Mouse (Mus musculus) Patski (cell line): ENCODE measurements around the gene Mical3. TPM values are rescaled to one million over a fixed set of nuclear protein-coding genes. Genes with fewer than 3 reads are reported as not detected.

Source experiments
- ATAC-seq: fragments of 100-300 bp; one replicate; pipeline ENCODE4 v1.8.0; 2021
- CTCF ChIA-PET: fragments of 350-600 bp; sonication (Branson Sonifier 250); formaldehyde crosslinking; loops from one replicate; lab custom pipeline; 2022; ENCODE audit warnings: inconsistent platforms; lab: Charles Lee
- POLR2A ChIA-PET: fragments of 350-600 bp; sonication (Branson Sonifier 250); formaldehyde crosslinking; loops from one replicate; lab custom pipeline; 2022; ENCODE audit warnings: antibody characterized with exemption, inconsistent platforms; lab: Charles Lee
- DNase-seq: peaks from one replicate; pipeline ENCODE4 v3.0.0-alpha.2; 2011; ENCODE audit warnings: low read depth, low spot score
- H3K27me3 ChIP-seq: fragments of 371-371 bp; one replicate; pipeline ENCODE4 v1.5.1; 2021
- CTCF ChIP-seq: fragments of 100-300 bp; IDR thresholded peaks from one replicate; pipeline ENCODE4 v1.5.1; 2021
- in situ Hi-C: fragments of 300-500 bp; cut with MboI; formaldehyde crosslinking; loops from 3 replicates; pipeline ENCODE4 v1.11.1; 2018; ENCODE audit warnings: low pct_unique_long_range_greater_than_20kb, mixed read lengths
- polyA plus RNA-seq: library from polyadenylated mRNA; unstranded; gene quantifications from one replicate; pipeline ENCODE4 v1.2.3, GENCODE M21; 2021

Gene Mical3
- polyA plus RNA-seq, 1 experiment from 2014 or later: 47.3 TPM

- CTCF ChIA-PET: interaction anchor here (0.9 to 2.4 kb wide), 9 partner anchors 10 to 275 kb away, joined by 3 to 8 read pairs (median 4); no protein-coding TSS in a partner anchor
- ATAC-seq (peak; percentile 53), DNase-seq (no peak)
- no peak for TF ChIP-seq CTCF
- POLR2A ChIA-PET: interaction anchor here (1.4 kb wide), 1 partner anchor 13 kb away, joined by 5 read pairs; the partner anchor contains the start of gene Bid
- in situ Hi-C loops: no loop called here
- H3K27me3 ChIP-seq: no peaks in the 10 kb centered on the region
Measured at GRCm38 (mm10) chr6:120903450-120903912, 227.3 kb downstream of the Mical3 start.

DNA sequence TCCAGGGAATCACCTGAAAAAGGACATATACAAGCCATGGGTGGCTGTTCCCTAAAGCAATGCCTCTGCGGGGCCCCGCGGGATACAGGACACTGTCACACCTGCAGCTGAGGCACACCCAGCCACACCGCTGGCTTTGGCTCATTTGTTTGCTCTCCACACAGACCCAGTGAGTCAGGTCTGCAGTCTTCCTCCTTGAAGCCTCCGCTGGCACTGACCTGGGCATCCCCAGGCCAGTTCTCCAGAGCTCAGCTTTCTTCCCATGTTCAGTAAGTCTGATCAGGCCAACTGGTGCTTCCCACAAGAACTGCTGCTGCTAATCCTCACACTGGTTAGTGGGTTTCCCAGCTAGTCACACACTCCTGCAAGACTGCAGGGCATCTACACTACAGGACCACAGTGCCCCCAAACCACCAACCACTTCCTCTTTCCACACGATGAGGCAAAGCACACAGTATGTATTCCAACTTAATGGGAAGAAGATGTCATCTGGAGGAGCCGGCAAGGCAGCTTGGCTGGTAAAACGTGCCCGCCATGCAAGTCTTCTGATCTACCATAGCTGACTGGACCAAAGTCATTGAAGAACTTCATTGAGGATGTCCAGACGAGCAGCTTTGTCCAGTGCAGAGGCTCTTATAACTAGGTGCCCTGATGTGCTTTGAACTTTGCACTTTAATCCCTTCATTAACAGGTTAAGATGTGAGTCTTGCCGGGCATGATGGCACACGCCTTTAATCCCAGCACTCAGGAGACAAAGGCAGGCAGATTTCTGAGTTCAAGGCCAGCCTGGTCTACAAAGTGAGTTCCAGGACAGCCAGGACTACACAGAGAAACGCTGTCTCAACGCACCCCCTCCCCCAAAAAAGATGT lies 228.8 kb downstream of the Mical3 start:
- POLR2A ChIA-PET: no interaction called here
- CTCF ChIA-PET: interaction anchor here (1.1 to 1.4 kb wide), 3 partner anchors 9 to 26 kb away, joined by 3 to 4 read pairs (median 3); no protein-coding TSS in a partner anchor
- in situ Hi-C loops: no loop called here
- ATAC-seq: no peak
- no peak for DNase-seq
- TF ChIP-seq CTCF: no peak
- no peaks in the 10 kb centered on the region for H3K27me3 ChIP-seq

DNA sequence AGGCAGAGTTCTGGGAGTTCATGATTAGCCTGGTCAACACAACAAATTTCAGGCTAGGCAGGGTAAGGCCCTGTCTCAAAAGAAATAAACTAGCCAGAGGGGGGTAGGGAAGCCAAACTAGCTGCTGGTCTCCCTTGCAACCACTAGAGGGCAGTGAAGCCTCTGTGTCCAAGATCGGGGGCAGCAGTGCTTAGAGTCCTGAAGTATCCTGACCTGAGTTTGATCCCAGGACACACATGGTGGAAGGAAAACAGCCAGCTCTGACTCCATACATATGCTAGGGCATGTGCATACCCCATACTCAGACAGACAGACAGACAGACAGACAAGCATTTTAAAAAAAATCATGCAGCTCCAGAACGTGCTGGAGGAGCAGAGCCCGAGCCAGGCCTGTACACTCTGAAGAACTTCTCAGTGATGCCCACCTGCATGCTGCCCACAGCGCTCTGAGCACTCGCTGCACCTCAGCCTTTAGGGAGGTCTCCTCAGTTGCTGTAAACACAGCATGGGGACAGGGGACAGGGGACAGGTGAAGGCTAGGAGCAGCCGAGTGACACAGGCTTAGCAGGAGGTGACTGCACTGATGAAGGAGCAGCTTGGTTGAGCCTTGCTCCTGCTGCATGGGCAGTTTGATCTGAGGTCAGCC lies 232.5 kb downstream of the Mical3 start:
- DNase-seq (no peak), ATAC-seq (no peak)
- CTCF ChIA-PET: interaction anchor here (0.8 to 1.6 kb wide), 10 partner anchors 13 to 280 kb away, joined by 3 to 6 read pairs (median 3); no protein-coding TSS in a partner anchor
- in situ Hi-C loops: loop anchor here (5.0 kb wide), 2 partner anchors 59 to 279 kb away; no protein-coding TSS in a partner anchor
- no peaks in the 10 kb centered on the region for H3K27me3 ChIP-seq
- no peak for TF ChIP-seq CTCF
- POLR2A ChIA-PET: no interaction called here

DNA sequence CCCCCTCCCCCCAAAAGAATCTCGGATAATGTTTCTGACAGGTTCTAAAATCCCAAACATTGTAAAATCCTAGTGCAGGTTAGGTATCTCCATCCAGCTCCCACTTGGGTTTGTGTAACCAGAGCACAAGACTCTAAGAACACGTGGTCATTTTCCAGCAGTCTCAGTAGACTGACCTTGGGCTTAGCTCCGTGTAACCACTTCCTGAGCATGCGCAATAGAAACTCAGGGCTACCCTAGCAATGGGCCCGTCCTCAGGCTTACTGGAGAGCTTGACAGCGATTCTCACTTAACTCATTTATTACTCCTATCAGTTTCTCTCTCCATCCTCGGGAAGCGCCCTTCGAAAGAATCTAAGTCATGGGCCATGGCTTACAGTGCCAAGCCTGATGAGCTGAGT lies 236.3 kb downstream of the Mical3 start:
- TF ChIP-seq CTCF: no peak
- H3K27me3 ChIP-seq: no peaks in the 10 kb centered on the region
- CTCF ChIA-PET: interaction anchor here (1.6 to 1.8 kb wide), 2 partner anchors 9 to 278 kb away, joined by 3 to 5 read pairs; no protein-coding TSS in a partner anchor
- peak; percentile 42 for ATAC-seq
- in situ Hi-C loops: no loop called here
- no peak for DNase-seq
- POLR2A ChIA-PET: interaction anchor here (0.8 kb wide), 1 partner anchor 271 kb away, joined by 4 read pairs; no protein-coding TSS in a partner anchor

- POLR2A ChIA-PET: interaction anchor here (0.8 kb wide), 1 partner anchor 272 kb away, joined by 4 read pairs; no protein-coding TSS in a partner anchor
- DNase-seq: no peak
- CTCF ChIA-PET: interaction anchor here (1.6 to 1.8 kb wide), 2 partner anchors 9 to 279 kb away, joined by 3 to 5 read pairs; no protein-coding TSS in a partner anchor
- no peak for TF ChIP-seq CTCF
- peak; percentile 15 for ATAC-seq
- in situ Hi-C loops: no loop called here
- no peaks in the 10 kb centered on the region for H3K27me3 ChIP-seq
Measured at GRCm38 (mm10) chr6:120894089-120894488, 236.7 kb downstream of the Mical3 start.

- ChIA-PET CTCF (no interaction called here), POLR2A (no interaction called here)
- in situ Hi-C loops: no loop called here
- DNase-seq (no peak), ATAC-seq (no peak)
- TF ChIP-seq CTCF: no peak
- no peaks in the 10 kb centered on the region for H3K27me3 ChIP-seq
Measured at GRCm38 (mm10) chr6:120886696-120887095, 244.1 kb downstream of the Mical3 start.

DNA sequence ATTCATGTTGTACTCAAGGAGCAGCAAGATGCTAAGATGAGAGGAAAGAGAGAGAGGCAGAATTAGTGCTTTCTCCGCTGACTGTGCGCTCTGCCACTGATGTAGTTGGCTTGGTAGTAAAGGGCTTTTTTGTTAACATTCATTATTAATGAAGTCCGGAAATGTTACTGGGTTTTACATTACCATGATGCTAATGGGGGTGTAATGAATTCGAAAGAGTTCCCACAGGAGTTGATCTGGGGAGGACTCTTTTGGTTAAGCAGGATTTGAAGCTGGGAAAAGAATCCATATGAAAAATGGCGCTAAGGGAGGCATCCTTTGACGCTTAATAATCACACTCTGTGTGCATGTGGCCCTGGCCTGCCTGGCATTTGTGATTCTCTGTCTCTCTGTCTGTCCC lies 246.4 kb downstream of the Mical3 start:
- POLR2A ChIA-PET: no interaction called here
- in situ Hi-C loops: no loop called here
- TF ChIP-seq CTCF: no peak
- CTCF ChIA-PET: interaction anchor here (2.4 kb wide), 1 partner anchor 10 kb away, joined by 5 read pairs; no protein-coding TSS in a partner anchor
- H3K27me3 ChIP-seq: no peaks in the 10 kb centered on the region
- ATAC-seq (no peak), DNase-seq (no peak)

Other genes with a start within 250 kb of the Mical3 start
- gene Bid, start 214.1 kb downstream of the Mical3 start, polyA plus RNA-seq: 58.5 TPM
- gene Pex26, start 52.7 kb upstream of the Mical3 start, polyA plus RNA-seq: 22.1 TPM
- gene Tuba8, start 79.7 kb upstream of the Mical3 start, polyA plus RNA-seq: 0.04 TPM
- gene Usp18, start 114.9 kb upstream of the Mical3 start, polyA plus RNA-seq: 1.0 TPM
- not detected for gene Slc6a13, start 169.2 kb upstream of the Mical3 start, polyA plus RNA-seq
- gene Slc6a12, start 212.1 kb upstream of the Mical3 start, polyA plus RNA-seq: 0.23 TPM